Mouse (Mus musculus): ENCODE measurements around the gene Nsmce1. TPM values are rescaled to one million over a fixed set of nuclear protein-coding genes. Genes with fewer than 3 reads are reported as not detected.

Gene Nsmce1
- polyA plus RNA-seq, 1 experiment from 2014 or later = 98.8 TPM

- no peak overlapping the region for H3K4me2 ChIP-seq (replicated peaks)
- no peaks in the 10 kb centered on the region for H3K9me3 ChIP-seq
- H3K4me1 ChIP-seq = no peaks in the 10 kb centered on the region
- no peaks in the 10 kb centered on the region for H3K36me3 ChIP-seq
- no peak overlapping the region for H3K27ac ChIP-seq
- no peak for ATAC-seq (ENCODE audit: low FRiP score, low read depth)
- no peak overlapping the region for H3K4me3 ChIP-seq
- 93% methylated on average over 2 of the region's 2 CpGs for WGBS
- no peaks in the 10 kb centered on the region for H3K27me3 ChIP-seq (replicated peaks)
- no peak overlapping the region for H3K9ac ChIP-seq
Measured at GRCm38 (mm10) chr7:125507279-125507678, 15.9 kb upstream of the Nsmce1 start.

- WGBS = 86% methylated on average over 10 of the region's 10 CpGs
- no peak overlapping the region for H3K9ac ChIP-seq
- no peak overlapping the region for H3K27ac ChIP-seq
- no peaks in the 10 kb centered on the region for H3K9me3 ChIP-seq
- H3K4me3 ChIP-seq = no peak overlapping the region
- no peaks in the 10 kb centered on the region for H3K27me3 ChIP-seq (replicated peaks)
- no peak for ATAC-seq (ENCODE audit: low FRiP score, low read depth)
- no peaks in the 10 kb centered on the region for H3K4me1 ChIP-seq
- no peaks in the 10 kb centered on the region for H3K36me3 ChIP-seq
- no peak overlapping the region for H3K4me2 ChIP-seq (replicated peaks)
Measured at GRCm38 (mm10) chr7:125505568-125505967, 14.2 kb upstream of the Nsmce1 start.

- no peaks in the 10 kb centered on the region for H3K4me1 ChIP-seq
- H3K4me2 ChIP-seq (replicated peaks) = no peak overlapping the region
- no peaks in the 10 kb centered on the region for H3K9me3 ChIP-seq
- WGBS = 92% methylated on average over 5 of the region's 5 CpGs
- H3K4me3 ChIP-seq = no peak overlapping the region
- H3K36me3 ChIP-seq = no peaks in the 10 kb centered on the region
- no peak overlapping the region for H3K27ac ChIP-seq
- no peak overlapping the region for H3K9ac ChIP-seq
- no peaks in the 10 kb centered on the region for H3K27me3 ChIP-seq (replicated peaks)
- no peak for ATAC-seq (ENCODE audit: low FRiP score, low read depth)
Measured at GRCm38 (mm10) chr7:125504618-125505017, 13.2 kb upstream of the Nsmce1 start.

GRCm38 (mm10) chr7:125503374-125504092, 12.1 kb upstream of the Nsmce1 start:
- Histone ChIP-seq H3K4me1 (no peaks in the 10 kb centered on the region), H3K9ac (no peak overlapping the region), H3K9me3 (no peaks in the 10 kb centered on the region), H3K27me3 (replicated peaks) (no peaks in the 10 kb centered on the region), H3K4me3 (no peak overlapping the region), H3K27ac (no peak overlapping the region), H3K4me2 (replicated peaks) (no peak overlapping the region), H3K36me3 (no peaks in the 10 kb centered on the region)
- 82% methylated on average over 5 of the region's 5 CpGs for WGBS
- no peak for ATAC-seq (ENCODE audit: low FRiP score, low read depth)

GRCm38 (mm10) chr7:125500879-125501278, 9.5 kb upstream of the Nsmce1 start:
- no peaks in the 10 kb centered on the region for H3K4me1 ChIP-seq
- no peaks in the 10 kb centered on the region for H3K27me3 ChIP-seq (replicated peaks)
- WGBS = 92% methylated on average over 7 of the region's 7 CpGs
- H3K9ac ChIP-seq = no peak overlapping the region
- H3K4me3 ChIP-seq = no peak overlapping the region
- no peaks in the 10 kb centered on the region for H3K36me3 ChIP-seq
- no peak overlapping the region for H3K4me2 ChIP-seq (replicated peaks)
- no peaks in the 10 kb centered on the region for H3K9me3 ChIP-seq
- ATAC-seq (ENCODE audit: low FRiP score, low read depth) = no peak
- H3K27ac ChIP-seq = no peak overlapping the region

- Histone ChIP-seq H3K4me2 (replicated peaks) (no peak overlapping the region), H3K9me3 (no peaks in the 10 kb centered on the region), H3K9ac (no peak overlapping the region), H3K4me3 (no peak overlapping the region), H3K27me3 (replicated peaks) (no peaks in the 10 kb centered on the region), H3K36me3 (no peaks in the 10 kb centered on the region), H3K27ac (no peak overlapping the region), H3K4me1 (no peaks in the 10 kb centered on the region)
- ATAC-seq (ENCODE audit: low FRiP score, low read depth) = no peak
- 81% methylated on average over 13 of the region's 13 CpGs for WGBS
Measured at GRCm38 (mm10) chr7:125499927-125500868, 8.8 kb upstream of the Nsmce1 start.

GRCm38 (mm10) chr7:125495864-125496440, 4.6 kb upstream of the Nsmce1 start:
- Histone ChIP-seq H3K36me3 (no peaks in the 10 kb centered on the region), H3K4me3 (no peak overlapping the region), H3K4me2 (replicated peaks) (no peak overlapping the region), H3K4me1 (peaks cover 4% of the 10 kb centered on the region), H3K27me3 (replicated peaks) (no peaks in the 10 kb centered on the region), H3K27ac (no peak overlapping the region), H3K9ac (no peak overlapping the region), H3K9me3 (no peaks in the 10 kb centered on the region)
- no peak for ATAC-seq (ENCODE audit: low FRiP score, low read depth)
- 82% methylated on average over 6 of the region's 6 CpGs for WGBS

- no peaks in the 10 kb centered on the region for H3K36me3 ChIP-seq
- peaks cover 11% of the 10 kb centered on the region for H3K4me1 ChIP-seq
- H3K4me2 ChIP-seq (replicated peaks) = no peak overlapping the region
- no peak overlapping the region for H3K9ac ChIP-seq
- no peak overlapping the region for H3K27ac ChIP-seq
- no peak overlapping the region for H3K4me3 ChIP-seq
- no peak for ATAC-seq (ENCODE audit: low FRiP score, low read depth)
- no peaks in the 10 kb centered on the region for H3K27me3 ChIP-seq (replicated peaks)
- H3K9me3 ChIP-seq = no peaks in the 10 kb centered on the region
- WGBS = 89% methylated on average over 6 of the region's 6 CpGs
Measured at GRCm38 (mm10) chr7:125492551-125492950, 1.2 kb upstream of the Nsmce1 start.

GRCm38 (mm10) chr7:125491760-125492159, 364 bp upstream of the Nsmce1 start:
- H3K4me1 ChIP-seq = peaks cover 11% of the 10 kb centered on the region
- H3K36me3 ChIP-seq = no peaks in the 10 kb centered on the region
- peak; percentile 55; the same call in 1 of the 2 replicates for ATAC-seq (ENCODE audit: low FRiP score, low read depth)
- H3K4me2 ChIP-seq (replicated peaks) = peak overlapping the region; percentile 76
- H3K4me3 ChIP-seq = peak overlapping the region; percentile 53
- no peaks in the 10 kb centered on the region for H3K9me3 ChIP-seq
- H3K27me3 ChIP-seq (replicated peaks) = no peaks in the 10 kb centered on the region
- WGBS = 28% methylated on average over 12 of the region's 12 CpGs
- H3K27ac ChIP-seq = peak overlapping the region; percentile 58
- peak overlapping the region; percentile 71 for H3K9ac ChIP-seq

GRCm38 (mm10) chr7:125489636-125490035, 1.8 kb downstream of the Nsmce1 start:
- Histone ChIP-seq H3K36me3 (peaks cover 16% of the 10 kb centered on the region), H3K27ac (no peak overlapping the region), H3K27me3 (replicated peaks) (no peaks in the 10 kb centered on the region), H3K9me3 (no peaks in the 10 kb centered on the region), H3K9ac (no peak overlapping the region), H3K4me2 (replicated peaks) (no peak overlapping the region), H3K4me1 (peaks cover 11% of the 10 kb centered on the region), H3K4me3 (no peak overlapping the region)
- 97% methylated on average over 2 of the region's 2 CpGs for WGBS
- no peak for ATAC-seq (ENCODE audit: low FRiP score, low read depth)

GRCm38 (mm10) chr7:125488706-125489105, 2.7 kb downstream of the Nsmce1 start:
- H3K9ac ChIP-seq = no peak overlapping the region
- no peak overlapping the region for H3K4me2 ChIP-seq (replicated peaks)
- no peak for ATAC-seq (ENCODE audit: low FRiP score, low read depth)
- peaks cover 24% of the 10 kb centered on the region for H3K36me3 ChIP-seq
- no peaks in the 10 kb centered on the region for H3K9me3 ChIP-seq
- no peaks in the 10 kb centered on the region for H3K27me3 ChIP-seq (replicated peaks)
- no peak overlapping the region for H3K4me3 ChIP-seq
- 84% methylated on average over 6 of the region's 6 CpGs for WGBS
- H3K4me1 ChIP-seq = peaks cover 11% of the 10 kb centered on the region
- H3K27ac ChIP-seq = no peak overlapping the region

GRCm38 (mm10) chr7:125487126-125487525, 4.3 kb downstream of the Nsmce1 start:
- Histone ChIP-seq H3K27me3 (replicated peaks) (no peaks in the 10 kb centered on the region), H3K4me3 (no peak overlapping the region), H3K36me3 (peaks cover 37% of the 10 kb centered on the region), H3K9ac (no peak overlapping the region), H3K4me1 (peaks cover 10% of the 10 kb centered on the region), H3K27ac (no peak overlapping the region), H3K9me3 (no peaks in the 10 kb centered on the region), H3K4me2 (replicated peaks) (no peak overlapping the region)
- no peak for ATAC-seq (ENCODE audit: low FRiP score, low read depth)
- 89% methylated on average over 10 of the region's 10 CpGs for WGBS

All from neural tube, embryonic 12.5 days (tissue).